Mouse (Mus musculus): Measurements from ENCODE around the gene Gpr107. TPM values are rescaled to one million over a fixed set of nuclear protein-coding genes. Genes with fewer than 3 reads are reported as not detected.
A peak's percentile ranks its signal among the peaks of the same experiment; 100 is the strongest.
"Not testable (repeated sequence)": the region's sequence is repeated elsewhere in the genome, so short reads cannot be mapped to it uniquely, and the experiment has no call there.

Gene Gpr107
- polyA plus RNA-seq, 2 experiments: 5.4 to 8.6 TPM

GRCm38 (mm10) chr2:31165529-31165928 is 13.4 kb downstream of the Gpr107 start:
- DNase-seq (ENCODE audit: low read depth in 3 of 3, low spot score in 3 of 3): no peak

GRCm38 (mm10) chr2:31167571-31167970 is 15.5 kb downstream of the Gpr107 start:
- not testable (repeated sequence) for H3K9ac ChIP-seq (replicated peaks); H3K27ac ChIP-seq; DNase-seq (ENCODE audit: low read depth in 3 of 3, low spot score in 3 of 3); H3K27me3 ChIP-seq (ENCODE audit: control insufficient read depth, insufficient read depth, low read length); H3K4me3 ChIP-seq (ENCODE audit: insufficient read depth in 1 of 2, low read depth in 2 of 2, low read length in 2 of 2); H3K9me3 ChIP-seq (ENCODE audit: control insufficient read depth, low read length); ATAC-seq (ENCODE audit: insufficient read depth); H3K4me2 ChIP-seq (ENCODE audit: low read depth)
- Histone ChIP-seq H3K4me1 (replicated peaks; ENCODE audit: control insufficient read depth in 2 of 2, insufficient read depth in 2 of 2, low read length in 1 of 2) (peaks cover 4 to 17% of the 10 kb centered on the region in 2 experiments; a peak in 3 of 4 replicates), H3K36me3 (replicated peaks; ENCODE audit: control insufficient read depth, insufficient read depth, low read depth) (peaks cover 23% of the 10 kb centered on the region)
- 85% methylated on average over 2 of the region's 2 CpGs for WGBS (ENCODE audit: insufficient replicate concordance)

More at GRCm38 (mm10) chr2:31165529-31165928, 13.4 kb downstream of the Gpr107 start:
- Histone ChIP-seq H3K4me2 (ENCODE audit: low read depth) (no peak overlapping the region; the same call in 1 of the 2 replicates), H3K9me3 (ENCODE audit: control insufficient read depth, low read length) (no peaks in the 10 kb centered on the region), H3K36me3 (replicated peaks; ENCODE audit: control insufficient read depth, insufficient read depth, low read depth) (peaks cover 18% of the 10 kb centered on the region), H3K27ac (no peak overlapping the region), H3K4me3 (ENCODE audit: insufficient read depth in 1 of 2, low read depth in 2 of 2, low read length in 2 of 2) (no peak overlapping the region), H3K27me3 (ENCODE audit: control insufficient read depth, insufficient read depth, low read length) (no peaks in the 10 kb centered on the region), H3K4me1 (replicated peaks; ENCODE audit: control insufficient read depth in 2 of 2, insufficient read depth in 2 of 2, low read length in 1 of 2) (peaks cover 4 to 15% of the 10 kb centered on the region in 2 experiments; a peak in 3 of 4 replicates), H3K9ac (replicated peaks) (no peak overlapping the region)
- no peak for TF ChIP-seq EP300 (IDR thresholded peaks at IDR 0.05; ENCODE audit: low read depth)
- 30% methylated on average over 4 of the region's 4 CpGs for WGBS (ENCODE audit: insufficient replicate concordance)
- ATAC-seq (ENCODE audit: insufficient read depth): peak; percentile 41; the same call in 1 of the 2 replicates

GRCm38 (mm10) chr2:31169001-31169400 is 16.9 kb downstream of the Gpr107 start:
- H3K27ac ChIP-seq: no peak overlapping the region
- H3K9ac ChIP-seq (replicated peaks): no peak overlapping the region
- H3K27me3 ChIP-seq (ENCODE audit: control insufficient read depth, insufficient read depth, low read length): no peaks in the 10 kb centered on the region
- ATAC-seq (ENCODE audit: insufficient read depth) (0 out of 2 replicates have a peak, but pooled peaks have one; percentile 25), DNase-seq (ENCODE audit: low read depth in 3 of 3, low spot score in 3 of 3) (no peak)
- H3K4me2 ChIP-seq (ENCODE audit: low read depth): no peak overlapping the region
- peaks cover 23% of the 10 kb centered on the region for H3K36me3 ChIP-seq (replicated peaks; ENCODE audit: control insufficient read depth, insufficient read depth, low read depth)
- H3K4me3 ChIP-seq (ENCODE audit: insufficient read depth in 1 of 2, low read depth in 2 of 2, low read length in 2 of 2): no peak overlapping the region
- WGBS (ENCODE audit: insufficient replicate concordance): 63% methylated on average over 10 of the region's 10 CpGs
- H3K9me3 ChIP-seq (ENCODE audit: control insufficient read depth, low read length): no peaks in the 10 kb centered on the region
- TF ChIP-seq CTCF (IDR thresholded peaks at IDR 0.05; ENCODE audit: low read depth) (no peak), EP300 (IDR thresholded peaks at IDR 0.05; ENCODE audit: low read depth) (no peak)
- peaks cover 4 to 18% of the 10 kb centered on the region in 2 experiments; a peak in 3 of 4 replicates for H3K4me1 ChIP-seq (replicated peaks; ENCODE audit: control insufficient read depth in 2 of 2, insufficient read depth in 2 of 2, low read length in 1 of 2)

- TF ChIP-seq EP300 (IDR thresholded peaks at IDR 0.05; ENCODE audit: low read depth) (no peak), CTCF (IDR thresholded peaks at IDR 0.05; ENCODE audit: low read depth) (no peak)
- ATAC-seq (ENCODE audit: insufficient read depth): no peak
- WGBS (ENCODE audit: insufficient replicate concordance): 64% methylated on average over 6 of the region's 6 CpGs
- H3K4me3 ChIP-seq (ENCODE audit: insufficient read depth in 1 of 2, low read depth in 2 of 2, low read length in 2 of 2): no peak overlapping the region
- H3K36me3 ChIP-seq (replicated peaks; ENCODE audit: control insufficient read depth, insufficient read depth, low read depth): peaks cover 23% of the 10 kb centered on the region
- no peak overlapping the region for H3K27ac ChIP-seq
- H3K27me3 ChIP-seq (ENCODE audit: control insufficient read depth, insufficient read depth, low read length): no peaks in the 10 kb centered on the region
- peaks cover 3 to 12% of the 10 kb centered on the region in 2 experiments; a peak in 3 of 4 replicates for H3K4me1 ChIP-seq (replicated peaks; ENCODE audit: control insufficient read depth in 2 of 2, insufficient read depth in 2 of 2, low read length in 1 of 2)
- H3K9ac ChIP-seq (replicated peaks): no peak overlapping the region
- no peak overlapping the region for H3K4me2 ChIP-seq (ENCODE audit: low read depth)
- DNase-seq (ENCODE audit: low read depth in 3 of 3, low spot score in 3 of 3): no peak
- H3K9me3 ChIP-seq (ENCODE audit: control insufficient read depth, low read length): no peaks in the 10 kb centered on the region
These were observed 18.0 kb downstream of the Gpr107 start for GRCm38 (mm10) chr2:31170164-31170563.

- Histone ChIP-seq H3K27me3 (ENCODE audit: control insufficient read depth, insufficient read depth, low read length) (no peaks in the 10 kb centered on the region), H3K36me3 (replicated peaks; ENCODE audit: control insufficient read depth, insufficient read depth, low read depth) (peaks cover 24% of the 10 kb centered on the region), H3K4me2 (ENCODE audit: low read depth) (no peak overlapping the region), H3K9ac (replicated peaks) (no peak overlapping the region), H3K4me1 (replicated peaks; ENCODE audit: control insufficient read depth in 2 of 2, insufficient read depth in 2 of 2, low read length in 1 of 2) (peaks cover 0 to 6% of the 10 kb centered on the region in 2 experiments; a peak in 2 of 4 replicates), H3K27ac (no peak overlapping the region), H3K4me3 (ENCODE audit: insufficient read depth in 1 of 2, low read depth in 2 of 2, low read length in 2 of 2) (no peak overlapping the region), H3K9me3 (ENCODE audit: control insufficient read depth, low read length) (no peaks in the 10 kb centered on the region)
- TF ChIP-seq CTCF (IDR thresholded peaks at IDR 0.05; ENCODE audit: low read depth) (no peak), EP300 (IDR thresholded peaks at IDR 0.05; ENCODE audit: low read depth) (no peak)
- WGBS (ENCODE audit: insufficient replicate concordance): 33% methylated on average over 5 of the region's 5 CpGs
- ATAC-seq (ENCODE audit: insufficient read depth): peak; percentile 33; the same call in 1 of the 2 replicates
- no peak for DNase-seq (ENCODE audit: low read depth in 3 of 3, low spot score in 3 of 3)
These were observed 19.9 kb downstream of the Gpr107 start for GRCm38 (mm10) chr2:31172001-31172400.

Measured in liver, embryonic 14.5 days (tissue).